15 mouse cellular contexts compared by ENCODE assay signal in genomic region chr7:129876202-129876851, GRCm38 (mm10).
DNase-seq lines count a peak whose midpoint lies in the region; ATAC-seq and TF ChIP-seq lines count a peak whose summit lies in the region.
"Had no signal": no experiment of that assay in that cellular context is flagged by ENCODE, and none has a peak within 500 bp of the region (broad histone marks: within the 10 kb centered on the region; RNA-seq: fewer than 3 reads in every experiment).

No protein-coding gene starts in this region.

- no peaks in the 10 kb centered on the region for H3K9me3 ChIP-seq in forebrain, postnatal 0 days (ENCODE audit: low read length)
- no peaks in the 10 kb centered on the region for H3K9me3 ChIP-seq in forebrain, embryonic 12.5 days
- no peaks in the 10 kb centered on the region for H3K9me3 ChIP-seq in lung, postnatal 0 days (ENCODE audit: low read length)

- H3K4me1 ChIP-seq in forebrain, postnatal 0 days (ENCODE audit: insufficient read depth) = no peaks in the 10 kb centered on the region
- peaks cover 10% of the 10 kb centered on the region; the same call in 1 of the 2 replicates for H3K4me1 ChIP-seq in forebrain, embryonic 12.5 days
- H3K4me1 ChIP-seq in lung, postnatal 0 days (ENCODE audit: insufficient read depth, low read depth, low read length) = no peaks in the 10 kb centered on the region; the same call in 1 of the 2 replicates

- H3K27ac ChIP-seq in forebrain, postnatal 0 days (ENCODE audit: low read depth, low read length) = no peak overlapping the region
- no peak overlapping the region for H3K27ac ChIP-seq in forebrain, embryonic 12.5 days
- H3K27ac ChIP-seq in lung, postnatal 0 days (ENCODE audit: low read length) = peak overlapping the region; percentile 38
- H3K27ac ChIP-seq: kidney, postnatal 0 days had no signal

- H3K4me2 ChIP-seq in forebrain, postnatal 0 days (ENCODE audit: low read depth) = no peak overlapping the region
- no peak overlapping the region for H3K4me2 ChIP-seq in forebrain, embryonic 12.5 days
- H3K4me2 ChIP-seq in lung, postnatal 0 days (replicated peaks; ENCODE audit: low read depth, low read length) = no peak overlapping the region

- H3K9ac ChIP-seq in forebrain, postnatal 0 days = no peak overlapping the region
- no peak overlapping the region for H3K9ac ChIP-seq in forebrain, embryonic 12.5 days
- H3K9ac ChIP-seq in lung, postnatal 0 days (replicated peaks; ENCODE audit: low read depth) = no peak overlapping the region

- no peaks in the 10 kb centered on the region for H3K27me3 ChIP-seq in forebrain, postnatal 0 days (ENCODE audit: insufficient read depth, low read length)
- H3K27me3 ChIP-seq in forebrain, embryonic 12.5 days = no peaks in the 10 kb centered on the region
- no peaks in the 10 kb centered on the region for H3K27me3 ChIP-seq in lung, postnatal 0 days (replicated peaks; ENCODE audit: insufficient read depth, low read length)
- H3K27me3 ChIP-seq: Patski had no signal

- H3K4me3 ChIP-seq in forebrain, postnatal 0 days (ENCODE audit: low read depth, low read length) = no peak overlapping the region
- no peak overlapping the region for H3K4me3 ChIP-seq in forebrain, embryonic 12.5 days (replicated peaks)
- no peak overlapping the region for H3K4me3 ChIP-seq in lung, postnatal 0 days (ENCODE audit: low read depth, low read length)

- intact Hi-C loops in gastrocnemius, postnatal 14 days (cut with DNase I; ENCODE audit: low total_unique reads) = no loop called here

- ATAC-seq in forebrain, postnatal 0 days = no peak
- no peak for ATAC-seq in forebrain, embryonic 12.5 days (ENCODE audit: low FRiP score)
- ATAC-seq in lung, postnatal 0 days = peak; percentile 83
- ATAC-seq: forebrain, embryonic 16.5 days had no signal

- TF ChIP-seq EP300 in lung, postnatal 0 days (IDR thresholded peaks at IDR 0.05) = peak; percentile 70; the same call in 1 of the 2 replicates

- DNase-seq in forebrain, postnatal 0 days = peak; percentile 5
- peak; percentile 73 for DNase-seq in NIH3T3 (ENCODE audit: low read depth)
- DNase-seq in forelimb bud, embryonic 11.5 days (ENCODE audit: low read depth, low spot score) = peak; percentile 19
- peak; percentile 79 for DNase-seq in lung, postnatal 0 days (ENCODE audit: low spot score)
- no peak for DNase-seq in gastrocnemius, postnatal 14 days
- DNase-seq in layer of hippocampus, postnatal 14 days (ENCODE audit: low spot score in 2 of 2) = no peak
- DNase-seq in kidney, postnatal 14 days = no peak
- DNase-seq: cerebellum, adult 8-10 months; midbrain, embryonic 14.5 days; spleen, adult 18-20 months; thymus, postnatal 4 days had no signal

- TF ChIP-seq CTCF in forebrain, postnatal 0 days (IDR thresholded peaks at IDR 0.05; ENCODE audit: low read depth) = no peak
- TF ChIP-seq CTCF in lung, postnatal 0 days (IDR thresholded peaks at IDR 0.05) = no peak

- H3K36me3 ChIP-seq in forebrain, postnatal 0 days (ENCODE audit: insufficient read depth) = no peaks in the 10 kb centered on the region
- H3K36me3 ChIP-seq in forebrain, embryonic 12.5 days (replicated peaks) = no peaks in the 10 kb centered on the region
- H3K36me3 ChIP-seq in lung, postnatal 0 days (ENCODE audit: insufficient read depth, low read length) = no peaks in the 10 kb centered on the region

- WGBS in forebrain, postnatal 0 days = 79% methylated on average over 7 of the region's 7 CpGs
- WGBS in forebrain, embryonic 12.5 days = 85% methylated on average over 7 of the region's 7 CpGs
- WGBS in lung, postnatal 0 days = 52% methylated on average over 7 of the region's 7 CpGs

Comparison
In these comparisons a context has a peak if more than half of its experiments do, and no peak if none do; other contexts are left out.
1. DNase-seq: peak in forebrain, postnatal 0 days (single experiment), NIH3T3 (single experiment), forelimb bud, embryonic 11.5 days (single experiment) and lung, postnatal 0 days (single experiment); none in gastrocnemius, postnatal 14 days (single experiment), layer of hippocampus, postnatal 14 days (0 of 2) and kidney, postnatal 14 days (single experiment).